Mouse (Mus musculus) layer of hippocampus, adult 9-10 months (tissue): Measurements from ENCODE around the gene Dnmt3c.

Source experiments
- DNase-seq: peaks from one replicate; pipeline ENCODE4 v3.0.0; 2022; ENCODE audit warnings: low spot score

Gene Dnmt3c

GRCm38 (mm10) chr2:153723098-153723497 is 26.6 kb downstream of the Dnmt3c start:
- DNase-seq, result no peak

- DNase-seq, result no peak
These were observed 28.0 kb downstream of the Dnmt3c start for GRCm38 (mm10) chr2:153724424-153724823.

- DNase-seq, result no peak
These were observed 28.4 kb downstream of the Dnmt3c start for GRCm38 (mm10) chr2:153724871-153725270.

- no peak for DNase-seq
These were observed 28.8 kb downstream of the Dnmt3c start for GRCm38 (mm10) chr2:153725291-153725690.

GRCm38 (mm10) chr2:153734033-153734432 is 37.6 kb downstream of the Dnmt3c start:
- no peak for DNase-seq

GRCm38 (mm10) chr2:153740500-153741436 is 44.3 kb downstream of the Dnmt3c start, which contains the start of gene Mapre1:
Gene Mapre1 (plus strand): TSS chr2:153741274.
- peak; percentile 97 for DNase-seq

GRCm38 (mm10) chr2:153741437-153742065 is 45.1 kb downstream of the Dnmt3c start:
- DNase-seq, result no peak

GRCm38 (mm10) chr2:153747994-153748393 is 51.5 kb downstream of the Dnmt3c start:
- no peak for DNase-seq

GRCm38 (mm10) chr2:153750363-153750762 is 53.9 kb downstream of the Dnmt3c start:
- DNase-seq, result no peak

- no peak for DNase-seq
These were observed 65.7 kb downstream of the Dnmt3c start for GRCm38 (mm10) chr2:153762121-153762520.

- DNase-seq, result no peak
These were observed 71.0 kb downstream of the Dnmt3c start for GRCm38 (mm10) chr2:153767484-153767883.

- no peak for DNase-seq
These were observed 72.4 kb downstream of the Dnmt3c start for GRCm38 (mm10) chr2:153768881-153769280.

GRCm38 (mm10) chr2:153772950-153773349 is 76.5 kb downstream of the Dnmt3c start:
- DNase-seq, result no peak

GRCm38 (mm10) chr2:153775472-153775871 is 79.0 kb downstream of the Dnmt3c start:
- no peak for DNase-seq

GRCm38 (mm10) chr2:153778638-153779362 is 82.3 kb downstream of the Dnmt3c start:
- DNase-seq, result no peak
